Mouse (Mus musculus) layer of hippocampus, adult 18-20 months (tissue): Measurements from ENCODE around the gene Abr. TPM values are rescaled to one million over a fixed set of nuclear protein-coding genes. Genes with fewer than 3 reads are reported as not detected.

Experiments
- DNase-seq, 2 experiments: peaks; one replicate each; pipeline ENCODE4 v3.0.0; 2022; ENCODE audit warnings: low spot score in 2 of 2
- long read RNA-seq: library from polyadenylated mRNA; stranded (forward); transcript quantifications from one replicate; pipeline ENCODE4 v2.0.0, GENCODE M21; 2021
- total RNA-seq, 2 experiments: library from RNA; stranded (reverse); gene quantifications; 2 replicates each; pipeline ENCODE4 v1.2.3; 2021

Abr gene
- total RNA-seq = 100 to 1,000 TPM; 490 to 505 TPM
- long read RNA-seq, full-length matches to known transcripts = 486 of 722 reads
- long read RNA-seq, partial matches to known transcripts = 85 of 722 reads
- long read RNA-seq, other reads (novel, unspliced or antisense) = 151 of 722 reads

DNA sequence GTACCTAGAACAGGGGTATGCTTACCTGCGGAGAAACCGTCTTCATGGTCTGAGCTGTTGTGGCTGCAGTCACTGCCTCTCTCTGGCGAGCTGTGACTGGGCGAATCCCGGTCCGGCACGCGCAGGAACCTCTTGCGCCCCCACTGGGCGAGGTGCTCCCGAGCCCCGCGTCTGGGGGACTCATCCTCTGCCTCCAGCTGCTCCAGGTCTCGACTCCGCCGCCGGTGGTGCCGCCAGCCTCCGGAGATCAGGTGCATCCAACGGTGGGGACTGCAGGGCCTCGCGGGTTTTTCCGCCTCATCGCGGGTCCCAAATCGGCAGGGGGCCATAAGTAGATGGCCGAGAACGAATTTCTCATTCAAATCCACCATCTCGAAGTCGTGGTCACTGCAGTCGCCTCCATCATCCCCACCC is at the start of gene Abr:
Gene Abr (minus strand): TSS at position 163 of the 414 bp plus-strand sequence.
- peak in 1 of 2 experiments; percentile 21 for DNase-seq

GRCm38 (mm10) chr11:76667807-76668206 is 45.7 kb upstream of the Abr start:
- DNase-seq = no peak

GRCm38 (mm10) chr11:76666002-76666649 is 44.0 kb upstream of the Abr start:
- DNase-seq = no peak

DNA sequence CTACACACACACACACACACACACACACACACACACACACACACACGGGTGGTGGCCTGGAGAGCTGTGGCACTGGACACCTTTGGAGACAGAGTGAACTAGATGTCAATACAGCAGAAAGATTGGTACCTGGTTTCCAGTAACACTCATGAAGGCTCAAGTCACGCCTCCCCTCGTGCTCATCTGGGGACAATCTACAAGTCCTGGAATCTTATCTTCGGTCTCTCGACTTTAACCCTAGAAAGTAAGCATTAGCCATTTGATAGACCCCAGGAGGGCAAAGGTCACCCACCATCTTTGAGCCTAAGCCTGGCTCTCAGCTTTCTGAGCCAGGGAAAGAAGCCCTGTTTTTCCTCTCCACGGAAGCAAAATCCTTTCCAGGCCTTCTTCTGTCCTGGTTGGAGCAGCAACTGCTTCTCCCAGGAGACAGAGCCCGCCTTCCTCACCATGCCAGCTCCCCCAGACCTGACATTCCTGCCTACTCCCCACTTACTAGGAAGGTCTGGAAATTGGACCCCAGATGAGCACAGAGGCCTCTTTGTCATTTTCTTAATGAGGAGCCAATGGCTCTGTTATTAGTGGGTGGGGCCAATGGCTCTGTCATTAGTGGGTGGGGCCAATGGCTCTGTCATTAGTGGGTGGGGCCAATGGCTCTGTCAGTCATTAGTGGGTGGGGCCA is 39.8 kb upstream of the Abr start:
- DNase-seq = no peak

GRCm38 (mm10) chr11:76659138-76659930 is 37.2 kb upstream of the Abr start:
- no peak for DNase-seq

GRCm38 (mm10) chr11:76657450-76657970 is 35.4 kb upstream of the Abr start:
- DNase-seq = no peak

- peak in 1 of 2 experiments; percentile 69 for DNase-seq
These were observed 33.0 kb upstream of the Abr start for GRCm38 (mm10) chr11:76655106-76655505.

DNA sequence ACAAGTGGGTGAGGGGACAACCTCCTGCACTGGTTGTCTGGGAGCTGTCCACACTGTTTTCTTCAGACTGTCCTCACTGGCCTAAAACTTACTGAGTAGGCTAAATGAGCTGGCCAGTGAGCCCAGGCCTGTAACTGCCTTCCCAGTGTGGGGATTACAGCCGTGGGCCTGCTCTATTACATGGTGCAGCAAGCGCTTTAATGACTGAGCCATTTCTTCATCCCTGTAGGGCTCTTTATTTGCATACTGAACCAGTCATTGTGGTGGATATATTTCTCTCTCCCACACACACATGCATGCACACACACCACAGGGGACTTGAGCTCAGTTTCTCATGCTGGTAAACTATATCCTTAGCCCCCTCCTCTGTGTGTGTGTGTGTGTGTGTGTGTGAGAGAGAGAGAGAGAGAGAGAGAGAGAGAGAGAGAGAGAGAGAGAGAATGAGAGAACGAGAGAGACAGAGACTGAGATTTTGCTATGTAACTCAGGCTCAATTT is 30.8 kb upstream of the Abr start:
- DNase-seq = no peak

DNA sequence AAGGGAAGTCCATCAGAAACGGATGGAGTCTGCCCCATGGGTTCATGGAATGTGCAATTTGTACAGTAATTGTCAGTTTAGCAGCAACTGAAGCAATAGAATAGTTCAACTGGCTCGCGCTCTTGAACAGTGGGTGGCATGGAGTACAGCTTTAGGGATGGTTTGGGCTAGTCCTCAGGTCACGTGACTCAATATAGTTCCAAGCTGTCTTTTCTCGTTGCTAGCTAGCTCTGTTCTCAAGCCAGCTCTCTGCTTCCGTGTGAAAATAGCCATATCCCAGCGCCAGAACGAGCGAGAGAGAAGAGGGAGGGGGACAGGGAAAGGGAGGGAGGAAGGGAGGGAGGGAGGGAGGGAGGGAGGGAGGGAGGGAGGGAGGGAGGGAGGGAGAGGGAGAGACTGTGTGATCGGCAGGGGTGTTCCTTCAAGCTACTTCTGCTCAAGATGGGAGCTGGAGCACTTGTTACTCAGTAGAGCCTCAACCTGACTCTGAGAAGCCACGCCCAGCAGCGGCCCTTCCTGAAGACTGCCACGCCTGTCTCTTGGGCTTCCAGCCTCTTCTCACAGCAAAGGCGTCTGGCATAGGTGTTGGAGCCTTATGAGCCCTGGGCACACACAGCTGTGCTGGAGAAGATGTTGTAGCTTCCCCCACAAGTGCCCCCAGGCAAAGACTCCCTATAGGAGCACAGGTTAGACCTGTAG is 28.9 kb upstream of the Abr start:
- peak in 1 of 2 experiments; percentile 55 for DNase-seq

DNA sequence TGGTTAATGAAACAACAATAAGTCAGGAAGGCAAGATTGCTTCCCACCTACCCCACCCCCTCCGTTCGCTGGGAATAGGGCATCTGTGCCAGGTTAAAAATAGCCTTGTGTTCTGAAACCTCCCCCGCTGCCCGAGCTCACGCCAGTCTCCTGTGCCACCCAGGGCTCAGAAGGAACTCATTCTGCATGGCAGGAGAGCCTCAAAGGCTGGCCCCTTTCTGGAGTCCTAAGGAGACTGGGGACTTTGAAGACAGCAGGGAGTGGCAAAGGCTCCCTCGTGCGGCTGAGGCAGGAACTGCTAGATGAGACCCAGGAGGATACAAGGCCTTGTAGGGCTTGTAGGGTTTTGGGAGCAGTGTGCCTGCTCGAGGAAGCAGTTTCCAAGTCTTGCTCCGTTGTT is 25.4 kb upstream of the Abr start:
- DNase-seq = peak; percentile 68 to 90

DNA sequence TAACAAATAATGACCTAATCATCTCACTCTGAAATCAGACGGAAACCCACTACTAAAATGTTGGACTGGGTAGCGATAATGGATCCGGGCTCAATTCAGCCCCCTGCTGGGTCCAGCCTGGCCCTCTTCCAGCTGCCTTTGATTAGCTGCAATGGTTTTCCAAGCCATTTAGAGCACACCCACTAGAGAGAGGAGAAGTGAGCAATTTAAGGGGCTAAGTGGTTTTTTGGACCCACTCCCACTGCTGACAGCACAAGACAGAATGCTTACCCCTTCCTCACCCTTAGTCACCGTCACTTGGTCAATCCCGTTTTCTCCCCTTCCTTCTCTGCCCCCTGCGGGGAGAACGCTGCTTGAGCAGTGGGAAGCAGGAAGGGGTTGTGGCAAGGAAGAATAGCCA is 24.9 kb upstream of the Abr start:
- DNase-seq = no peak

- peak; percentile 87 to 98 for DNase-seq
These were observed 23.8 kb upstream of the Abr start for GRCm38 (mm10) chr11:76645955-76646354.

DNA sequence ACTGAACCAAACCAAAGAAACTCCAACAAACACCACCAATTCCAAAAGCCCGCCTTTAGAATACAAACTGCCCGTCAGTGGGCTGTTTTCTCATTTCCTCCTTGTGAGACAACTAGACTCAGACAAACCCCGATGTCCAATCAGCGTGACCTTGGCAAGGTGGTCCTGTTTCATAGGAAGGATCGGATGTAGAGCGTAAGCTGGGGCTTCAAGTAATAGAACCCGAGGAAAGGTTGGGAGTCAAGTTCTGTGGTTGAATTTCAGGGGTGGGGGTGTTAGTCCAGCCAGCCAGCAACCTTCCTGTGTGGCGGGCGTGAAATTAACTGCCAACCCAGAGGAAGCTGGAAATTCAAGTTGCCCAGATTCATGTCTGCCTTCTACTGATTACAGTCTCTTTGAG is 22.9 kb upstream of the Abr start:
- no peak for DNase-seq

- DNase-seq = no peak
These were observed 22.1 kb upstream of the Abr start for GRCm38 (mm10) chr11:76644257-76644656.

DNA sequence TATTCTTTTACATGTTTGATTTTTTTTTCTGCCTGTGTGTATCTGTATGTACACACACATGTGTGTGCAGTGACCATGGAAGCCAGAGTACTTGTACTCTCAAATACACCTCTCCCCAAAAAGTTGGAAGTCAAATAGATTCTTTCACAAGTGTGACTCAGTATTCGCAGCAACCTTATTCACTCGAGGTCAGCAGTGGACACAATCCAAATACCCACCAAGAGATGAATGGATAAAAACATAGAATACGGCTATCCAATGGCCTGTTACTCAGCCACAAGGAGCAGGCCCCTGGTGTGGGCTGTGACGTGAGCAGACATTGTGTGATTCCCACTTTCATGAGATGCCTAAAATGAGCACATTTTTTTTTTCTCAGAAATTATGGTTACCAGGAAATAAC is 18.1 kb upstream of the Abr start:
- DNase-seq = no peak

DNA sequence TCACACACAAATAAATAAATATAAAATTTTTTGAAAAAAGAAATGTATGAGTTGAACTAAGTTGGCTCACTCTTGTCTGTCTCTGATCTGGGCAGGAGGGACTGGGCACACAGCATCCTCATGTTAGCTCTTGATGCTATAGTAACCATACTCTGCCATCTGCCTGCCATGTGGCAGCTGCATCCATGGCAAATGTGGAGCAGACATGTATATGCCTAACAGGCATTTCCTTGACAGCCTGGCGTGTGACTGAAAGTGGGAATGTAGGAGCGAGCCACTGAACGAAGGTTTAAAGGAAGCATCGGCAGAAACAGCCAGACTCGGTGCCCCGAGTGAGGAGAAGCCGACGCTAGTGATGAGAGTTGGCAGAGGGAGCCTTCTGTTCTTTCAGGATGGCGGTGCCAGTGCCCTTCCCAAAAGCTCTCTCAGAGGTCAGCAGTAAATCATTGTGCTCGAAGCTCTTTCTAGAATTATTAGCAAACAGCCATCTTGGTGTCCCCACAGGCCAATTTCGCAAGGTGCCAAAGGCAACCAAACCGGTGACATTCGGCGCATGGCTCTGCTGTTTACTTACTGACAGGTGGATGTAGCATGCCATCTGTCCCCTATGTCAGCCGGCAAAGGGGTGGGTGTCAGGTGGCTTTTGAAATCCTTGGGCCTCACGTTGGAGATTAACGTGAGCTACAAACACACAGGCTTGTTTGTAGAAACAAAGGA is 17.3 kb upstream of the Abr start:
- DNase-seq = peak in 1 of 2 experiments; percentile 41

DNA sequence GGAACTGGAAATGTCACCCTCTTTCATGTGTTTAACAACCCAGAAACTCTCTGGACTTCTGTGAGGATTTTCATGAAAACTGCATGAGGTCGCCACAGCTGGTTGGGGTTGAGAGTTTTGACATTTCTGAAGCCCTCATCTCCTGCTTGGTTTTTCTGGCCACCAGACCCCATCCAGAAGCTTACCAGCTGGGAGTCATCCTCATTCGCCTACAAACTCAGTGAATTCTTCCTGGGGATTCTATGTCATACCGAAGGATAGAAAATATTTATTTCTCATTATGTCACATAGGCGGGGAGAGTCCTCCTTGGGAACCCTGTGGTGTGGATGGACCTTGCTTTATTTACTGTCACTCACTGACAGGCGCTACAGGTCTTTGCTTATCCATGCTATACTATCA is 8.4 kb upstream of the Abr start:
- no peak for DNase-seq

DNA sequence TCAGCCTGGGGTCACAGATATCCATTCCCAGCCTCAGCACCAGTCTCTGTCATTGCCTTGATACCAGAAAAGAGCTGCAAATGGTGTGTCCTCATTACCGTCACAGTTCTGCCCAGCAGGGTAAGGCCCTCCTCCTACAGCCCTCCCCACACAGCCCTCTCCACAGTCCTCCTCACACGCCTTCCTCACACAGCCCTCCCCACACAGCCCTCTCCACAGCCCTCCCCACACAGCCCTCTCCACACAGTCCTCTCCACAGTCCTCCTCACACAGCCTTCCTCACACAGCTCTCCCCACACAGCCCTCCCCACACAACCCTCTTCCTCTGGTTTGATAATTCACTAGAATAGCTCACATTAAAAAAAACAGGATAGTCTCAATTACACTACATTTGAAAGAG is 7.9 kb upstream of the Abr start:
- DNase-seq = no peak

DNA sequence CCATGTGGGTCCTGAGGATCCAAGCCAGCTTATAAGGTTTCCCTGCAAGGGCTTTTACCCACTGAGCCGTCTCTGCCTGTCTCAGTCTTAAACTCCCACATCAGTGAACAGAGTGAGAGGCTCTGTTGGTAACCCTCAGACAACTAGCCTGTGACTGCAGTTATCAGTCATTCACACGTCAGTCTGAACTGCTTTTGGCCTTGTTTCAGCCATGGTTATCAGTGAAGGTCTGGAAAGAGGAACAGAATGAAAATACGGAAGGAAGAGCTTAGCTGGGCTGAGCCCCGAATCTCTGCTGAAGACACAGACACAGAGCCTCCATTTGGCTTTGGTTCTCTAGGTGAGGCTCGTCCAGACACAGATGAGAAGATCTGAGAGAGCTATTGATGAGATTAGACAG is 6.5 kb upstream of the Abr start:
- no peak for DNase-seq

- DNase-seq = no peak
These were observed 2.8 kb upstream of the Abr start for GRCm38 (mm10) chr11:76624881-76625280.
